Mouse (Mus musculus) CD4-positive helper T cell, adult 2 months (primary cell): ENCODE results near the gene Ttc9.

Experiments
- DNase-seq: peaks from one replicate; pipeline ENCODE4 v3.0.0-alpha.2; 2012; ENCODE audit warnings: low read depth, missing footprints, low spot score

The Ttc9 gene

GRCm38 (mm10) chr12:81658086-81658485 is 27.0 kb downstream of the Ttc9 start:
- no peak for DNase-seq

GRCm38 (mm10) chr12:81662076-81662475 is 31.0 kb downstream of the Ttc9 start:
- DNase-seq: no peak

GRCm38 (mm10) chr12:81663116-81663515 is 32.1 kb downstream of the Ttc9 start:
- DNase-seq: no peak

GRCm38 (mm10) chr12:81663906-81664305 is 32.9 kb downstream of the Ttc9 start:
- no peak for DNase-seq

GRCm38 (mm10) chr12:81668406-81668805 is 37.4 kb downstream of the Ttc9 start:
- DNase-seq: no peak

GRCm38 (mm10) chr12:81675557-81675956 is 44.5 kb downstream of the Ttc9 start:
- no peak for DNase-seq

GRCm38 (mm10) chr12:81679807-81680529 is 48.9 kb downstream of the Ttc9 start:
- DNase-seq: no peak

- DNase-seq: no peak
Observed at GRCm38 (mm10) chr12:81683395-81683794, 52.3 kb downstream of the Ttc9 start.

- no peak for DNase-seq
Observed at GRCm38 (mm10) chr12:81684096-81684495, 53.0 kb downstream of the Ttc9 start.

GRCm38 (mm10) chr12:81685981-81686380 is 54.9 kb downstream of the Ttc9 start:
- no peak for DNase-seq

GRCm38 (mm10) chr12:81686406-81687117 is 55.5 kb downstream of the Ttc9 start:
- no peak for DNase-seq

- DNase-seq: no peak
Observed at GRCm38 (mm10) chr12:81687873-81688272, 56.8 kb downstream of the Ttc9 start.

GRCm38 (mm10) chr12:81688537-81688936 is 57.5 kb downstream of the Ttc9 start:
- no peak for DNase-seq

GRCm38 (mm10) chr12:81689505-81690056 is 58.5 kb downstream of the Ttc9 start:
- no peak for DNase-seq

- DNase-seq: no peak
Observed at GRCm38 (mm10) chr12:81690111-81690510, 59.1 kb downstream of the Ttc9 start.

GRCm38 (mm10) chr12:81690751-81691150 is 59.7 kb downstream of the Ttc9 start:
- no peak for DNase-seq

- no peak for DNase-seq
Observed at GRCm38 (mm10) chr12:81691177-81691730, 60.2 kb downstream of the Ttc9 start.

GRCm38 (mm10) chr12:81698011-81698410 is 67.0 kb downstream of the Ttc9 start:
- DNase-seq: no peak

GRCm38 (mm10) chr12:81702903-81703302 is 71.9 kb downstream of the Ttc9 start:
- DNase-seq: no peak

GRCm38 (mm10) chr12:81712618-81713017 is 81.6 kb downstream of the Ttc9 start:
- no peak for DNase-seq
